Mouse (Mus musculus) heart, embryonic 11.5 days (tissue): Measurements from ENCODE around the gene C530008M17Rik. TPM values are rescaled to one million over a fixed set of nuclear protein-coding genes. Genes with fewer than 3 reads are reported as not detected.
"Not testable (repeated sequence)": the region's sequence is repeated elsewhere in the genome, so short reads cannot be mapped to it uniquely, and the experiment has no call there.

ENCODE experiments used
- ATAC-seq: fragments of 200-750 bp; cut with Nextera tagmentation; replicated peaks from 2 replicates; pipeline ENCODE4 v1.8.0; 2017; ENCODE audit warnings: moderate library complexity; ENCODE audit not compliant: insufficient number of reproducible peaks, low FRiP score, low TSS enrichment
- H3K27ac ChIP-seq: fragments of 300-500 bp; sonication (generic); 2 replicates; pipeline ENCODE4 v1.5.1; 2014; ENCODE audit warnings: mild to moderate bottlenecking, low read depth, low read length
- H3K27me3 ChIP-seq: fragments of 300-500 bp; sonication (generic); 2 replicates; pipeline ENCODE4 v1.6.1; 2014; ENCODE audit warnings: mild to moderate bottlenecking, low read length, mixed read lengths; ENCODE audit not compliant: control insufficient read depth, insufficient read depth
- H3K36me3 ChIP-seq: fragments of 300-500 bp; sonication (generic); 2 replicates; pipeline ENCODE4 v1.6.1; 2014; ENCODE audit warnings: mild to moderate bottlenecking, low read length, moderate library complexity, mixed read lengths; ENCODE audit not compliant: control insufficient read depth, insufficient read depth
- H3K4me1 ChIP-seq: fragments of 300-500 bp; sonication (generic); 2 replicates; pipeline ENCODE4 v1.6.1; 2014; ENCODE audit warnings: low read length; ENCODE audit not compliant: control insufficient read depth, insufficient read depth
- H3K4me2 ChIP-seq: fragments of 300-500 bp; sonication (generic); 2 replicates; pipeline ENCODE4 v1.6.1; 2014; ENCODE audit warnings: mild to moderate bottlenecking, moderate library complexity
- H3K4me3 ChIP-seq: fragments of 300-500 bp; sonication (generic); 2 replicates; pipeline ENCODE4 v1.5.1; 2014; ENCODE audit warnings: low read depth, low read length
- H3K9ac ChIP-seq: fragments of 300-500 bp; sonication (generic); 2 replicates; pipeline ENCODE4 v1.6.1; 2014; ENCODE audit warnings: mild to moderate bottlenecking, low read depth, low read length, moderate library complexity
- H3K9me3 ChIP-seq: fragments of 300-500 bp; sonication (generic); replicated peaks from 2 replicates; pipeline ENCODE4 v1.6.1; 2016; ENCODE audit warnings: low read length; ENCODE audit not compliant: control insufficient read depth
- WGBS: fragments of 180-500 bp; shearing (Covaris S2); extraction: QIAGEN DNeasy Blood & Tissue Kit; methylation state at CpG from one replicate; pipeline ENCODE4 v1.1.7; 2014; ENCODE audit not compliant: insufficient replicate concordance; 5-methylcytosine and 5-hydroxymethylcytosine counted together
- polyA plus RNA-seq: library from polyadenylated mRNA; unstranded; fragments of >200 nt; fragmentation: Nextera tagmentation; extraction: Ambion mirVana; gene quantifications from 2 replicates; pipeline ENCODE4 v1.2.1, GENCODE M21; 2014

C530008M17Rik gene
- polyA plus RNA-seq, 1 experiment from 2014 or later, result 34.8 TPM

GRCm38 (mm10) chr5:76906155-76906499, 249.8 kb downstream of the C530008M17Rik start:
- Histone ChIP-seq H3K9me3 (no peaks in the 10 kb centered on the region), H3K9ac (peak overlapping the region; percentile 94), H3K4me1 (peaks cover 7% of the 10 kb centered on the region; the same call in 1 of the 2 replicates), H3K27me3 (no peaks in the 10 kb centered on the region), H3K4me3 (peak overlapping the region; percentile 82), H3K27ac (peak overlapping the region; percentile 96), H3K36me3 (no peaks in the 10 kb centered on the region), H3K4me2 (peak overlapping the region; percentile 82)
- WGBS, result 36% methylated on average over 3 of the region's 3 CpGs
- 0 out of 2 replicates have a peak, but pooled peaks have one; percentile 10 for ATAC-seq

- Histone ChIP-seq H3K9me3 (no peaks in the 10 kb centered on the region), H3K9ac (no peak overlapping the region), H3K4me2 (no peak overlapping the region), H3K36me3 (0 out of 2 replicates have a peak, but pooled peaks cover 3% of the 10 kb centered on the region), H3K27me3 (no peaks in the 10 kb centered on the region), H3K27ac (no peak overlapping the region), H3K4me1 (peaks cover 7% of the 10 kb centered on the region; the same call in 1 of the 2 replicates), H3K4me3 (no peak overlapping the region)
- 72% methylated on average over 3 of the region's 3 CpGs for WGBS
- no peak for ATAC-seq
Measured at GRCm38 (mm10) chr5:76910807-76911206, 254.5 kb downstream of the C530008M17Rik start.

GRCm38 (mm10) chr5:76912522-76912921, 256.2 kb downstream of the C530008M17Rik start:
- 91% methylated on average over 5 of the region's 5 CpGs for WGBS
- ATAC-seq, H3K9ac ChIP-seq, H3K27ac ChIP-seq, H3K9me3 ChIP-seq, H3K4me1 ChIP-seq, H3K36me3 ChIP-seq, H3K27me3 ChIP-seq, H3K4me3 ChIP-seq, H3K4me2 ChIP-seq: not testable (repeated sequence)

GRCm38 (mm10) chr5:76922833-76923232, 266.5 kb downstream of the C530008M17Rik start:
- H3K9ac ChIP-seq, result no peak overlapping the region
- H3K36me3 ChIP-seq, result peaks cover 32% of the 10 kb centered on the region
- H3K4me3 ChIP-seq, result no peak overlapping the region
- ATAC-seq, result no peak
- H3K27ac ChIP-seq, result no peak overlapping the region
- H3K27me3 ChIP-seq, result no peaks in the 10 kb centered on the region
- no peaks in the 10 kb centered on the region for H3K4me1 ChIP-seq
- H3K4me2 ChIP-seq, result no peak overlapping the region
- no peaks in the 10 kb centered on the region for H3K9me3 ChIP-seq
- WGBS, result 88% methylated on average over 4 of the region's 4 CpGs

Other genes with a start within 250 kb of the C530008M17Rik start
- not detected in 2 replicates for gene Gm7271, start 172.5 kb upstream of the C530008M17Rik start, polyA plus RNA-seq
- 29.1 and 30.6 TPM in 2 replicates for gene Exoc1, start 127.2 kb upstream of the C530008M17Rik start, polyA plus RNA-seq
- gene Cep135, start 67.8 kb upstream of the C530008M17Rik start, polyA plus RNA-seq, result 9.0 and 9.6 TPM in 2 replicates
- gene Aasdh, start 249.0 kb downstream of the C530008M17Rik start, polyA plus RNA-seq, result 17.9 and 20.1 TPM in 2 replicates